Mouse (Mus musculus) frontal cortex, postnatal 36 days (tissue): Measurements from ENCODE around the gene Fchsd2.

ENCODE experiments used
- DNase-seq, 2 experiments: peaks; one replicate each; pipeline ENCODE4 v3.0.0; 2022; ENCODE audit warnings: low spot score in 2 of 2

Fchsd2 gene

DNA sequence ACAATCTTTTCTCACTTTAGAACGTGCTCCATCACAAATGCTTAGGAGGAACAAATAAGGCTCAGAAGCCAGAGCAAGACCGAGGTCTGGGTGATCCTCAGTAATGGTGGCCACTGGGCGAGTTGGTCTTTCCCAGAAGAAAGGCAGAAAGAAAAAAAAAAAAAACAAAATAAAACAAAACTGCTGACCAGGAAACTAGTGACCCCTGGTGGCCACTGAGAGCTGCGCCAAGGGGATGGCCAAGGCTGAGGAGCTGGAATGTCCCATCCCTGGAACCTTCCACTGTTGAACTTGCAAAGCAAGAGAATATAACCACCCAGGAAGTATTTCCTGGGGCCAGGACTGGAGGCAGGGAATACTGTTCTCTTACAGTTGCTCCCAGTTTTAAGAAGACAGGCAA is 195.8 kb downstream of the Fchsd2 start:
- DNase-seq = peak in 1 of 2 experiments; percentile 38

DNA sequence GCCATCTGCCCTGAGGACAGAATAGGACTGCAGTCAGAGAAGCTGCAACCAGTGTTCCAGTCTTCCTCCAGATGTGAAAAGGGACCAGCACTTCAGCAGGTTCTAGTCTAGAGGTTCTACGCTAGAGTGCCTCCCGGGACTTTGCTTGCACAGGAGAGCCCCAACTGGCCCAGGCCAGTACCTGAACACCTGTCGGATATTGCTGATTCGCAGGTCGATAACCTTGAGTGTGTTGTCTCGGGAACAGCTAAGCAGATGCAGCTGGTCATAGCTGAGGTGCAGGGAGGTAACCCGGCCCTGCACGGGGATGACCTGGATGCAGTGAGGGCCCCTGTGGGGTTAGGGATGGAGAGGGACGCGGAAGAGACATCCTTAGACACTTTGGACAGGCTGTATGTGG is 197.7 kb downstream of the Fchsd2 start:
- DNase-seq = no peak

DNA sequence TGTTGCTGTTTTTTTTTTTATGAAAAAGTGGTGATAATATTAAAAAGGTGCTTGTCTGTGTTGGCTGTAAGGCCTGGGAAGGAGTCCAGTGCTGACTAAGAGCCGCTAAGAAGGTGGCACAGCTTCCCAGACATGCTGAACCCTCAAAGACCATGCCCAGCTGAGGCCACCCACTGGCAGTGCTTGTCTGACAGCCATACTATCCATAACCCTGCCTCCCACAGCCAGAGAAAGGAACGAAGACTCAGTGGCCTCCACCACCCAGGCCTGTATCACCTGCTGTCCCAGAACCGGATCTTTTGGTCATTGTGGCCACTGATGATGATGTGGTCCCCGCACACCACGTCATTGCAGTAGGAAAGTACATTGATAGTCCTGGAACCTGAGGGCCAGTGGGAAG is 198.5 kb downstream of the Fchsd2 start:
- no peak for DNase-seq

DNA sequence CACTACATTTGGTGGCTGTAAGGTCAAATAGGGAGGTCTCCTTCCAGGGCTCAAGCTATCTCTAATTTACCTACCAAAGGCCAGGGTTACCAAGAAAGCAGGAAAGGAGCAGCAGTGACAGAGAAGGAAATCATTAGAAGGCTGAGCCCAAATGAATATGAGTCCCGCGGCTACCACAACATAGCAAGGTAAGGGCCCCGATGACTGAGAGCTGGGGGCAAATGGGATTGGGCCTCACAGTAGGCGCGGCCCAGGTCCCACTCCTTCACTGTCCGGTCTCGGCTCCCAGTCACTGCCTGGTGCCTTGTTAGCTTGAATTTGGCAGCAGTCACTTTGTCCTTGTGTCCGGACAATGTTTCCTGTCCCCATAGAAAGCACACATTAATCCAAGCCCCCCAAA is 199.0 kb downstream of the Fchsd2 start:
- no peak for DNase-seq

DNA sequence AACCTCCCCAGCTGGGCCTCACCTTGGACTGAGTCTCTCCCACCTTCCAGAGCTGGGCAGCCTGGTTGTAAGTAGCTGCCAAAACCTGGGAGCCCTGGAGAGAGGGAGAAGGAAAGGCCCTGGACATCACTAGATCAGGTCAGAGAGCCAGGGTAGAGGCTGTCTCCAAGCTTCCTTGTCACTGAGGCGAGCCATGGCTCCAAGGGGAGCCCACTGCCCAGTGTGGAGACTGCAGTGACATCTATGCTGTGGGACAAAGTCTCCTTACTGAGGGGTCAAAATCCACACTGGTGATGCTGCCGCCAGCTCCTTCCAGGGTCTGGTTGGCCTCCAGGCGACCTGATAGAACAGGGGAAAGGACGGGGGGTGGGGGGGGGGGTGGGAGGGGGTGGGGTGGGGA is 199.4 kb downstream of the Fchsd2 start:
- DNase-seq = no peak

DNA sequence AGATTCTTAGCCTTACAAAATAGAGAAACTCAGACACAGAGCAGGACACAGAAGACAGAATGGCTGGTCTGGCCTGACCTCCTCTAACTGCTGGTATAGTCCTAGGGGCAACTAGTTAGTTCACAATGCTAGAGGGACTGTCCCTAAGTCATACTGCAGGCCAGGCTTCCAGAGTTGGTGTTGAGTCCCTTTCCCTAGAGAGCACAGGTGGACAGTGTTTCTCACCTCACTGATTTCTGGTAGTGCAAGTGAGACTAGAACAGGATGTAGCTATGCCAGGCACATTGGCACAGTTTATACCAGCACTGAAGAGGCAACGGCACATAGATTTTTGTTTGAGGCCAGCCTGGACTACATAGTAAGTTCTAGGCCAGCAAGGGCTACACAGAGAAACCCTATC is 200.0 kb downstream of the Fchsd2 start:
- no peak for DNase-seq

DNA sequence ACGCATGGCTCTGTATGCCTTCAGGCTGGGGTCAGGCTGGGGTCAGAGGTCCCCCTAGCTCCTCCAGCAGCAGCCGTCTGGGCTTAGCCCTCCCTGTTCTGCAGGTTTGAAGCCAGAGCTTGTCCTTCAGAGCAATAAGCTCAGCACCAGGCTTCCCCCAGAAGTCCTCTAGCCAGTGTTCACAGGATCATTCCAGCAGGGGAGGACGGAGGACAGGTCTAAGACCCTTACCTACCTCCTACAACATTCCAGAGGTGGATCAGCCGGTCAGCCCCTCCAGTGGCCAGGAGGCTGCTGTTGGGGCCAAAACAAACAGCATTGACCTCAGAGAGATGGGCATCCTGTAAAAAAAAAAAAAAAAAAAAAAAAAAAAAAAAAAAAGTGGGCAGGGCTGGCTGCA is 200.5 kb downstream of the Fchsd2 start:
- DNase-seq = no peak

DNA sequence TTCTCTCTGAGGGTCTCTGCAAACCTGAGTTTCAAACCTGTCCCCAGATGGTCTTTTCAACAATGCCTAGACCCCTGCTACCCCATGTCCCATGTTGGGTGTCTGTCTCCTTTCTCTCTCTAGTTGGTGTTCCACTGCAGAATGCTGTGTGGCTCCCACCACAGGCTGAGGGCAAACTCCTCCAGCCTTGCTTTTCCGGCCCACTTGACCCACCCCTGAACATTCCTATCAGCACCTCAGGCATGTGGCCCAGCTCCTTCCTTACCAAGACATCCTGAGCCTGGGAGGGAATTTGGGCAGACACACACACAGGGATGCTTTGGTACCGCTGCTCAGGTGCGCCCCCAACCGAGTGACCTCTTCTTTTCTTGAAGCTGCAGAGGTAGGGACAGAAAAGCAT is 200.9 kb downstream of the Fchsd2 start:
- no peak for DNase-seq

DNA sequence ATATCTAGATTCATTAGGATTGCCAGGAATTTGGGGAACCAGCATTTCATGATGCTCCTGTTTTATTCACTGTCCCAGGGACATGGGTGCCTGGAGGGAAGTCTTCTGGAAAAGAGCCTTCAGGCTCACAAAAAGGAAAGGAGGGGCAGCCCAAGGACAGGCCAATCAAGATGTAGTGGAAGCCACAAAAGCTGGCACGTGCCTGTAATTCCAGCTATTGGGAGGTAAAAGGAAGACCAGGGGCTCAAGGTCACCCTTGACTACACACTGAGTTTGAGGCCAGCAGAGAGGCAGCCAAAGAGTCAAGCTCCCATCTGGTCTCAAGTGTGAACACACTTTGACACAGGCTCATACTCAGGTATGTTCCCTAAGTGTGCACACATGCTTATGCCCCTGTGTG is 202.8 kb downstream of the Fchsd2 start:
- no peak for DNase-seq

DNA sequence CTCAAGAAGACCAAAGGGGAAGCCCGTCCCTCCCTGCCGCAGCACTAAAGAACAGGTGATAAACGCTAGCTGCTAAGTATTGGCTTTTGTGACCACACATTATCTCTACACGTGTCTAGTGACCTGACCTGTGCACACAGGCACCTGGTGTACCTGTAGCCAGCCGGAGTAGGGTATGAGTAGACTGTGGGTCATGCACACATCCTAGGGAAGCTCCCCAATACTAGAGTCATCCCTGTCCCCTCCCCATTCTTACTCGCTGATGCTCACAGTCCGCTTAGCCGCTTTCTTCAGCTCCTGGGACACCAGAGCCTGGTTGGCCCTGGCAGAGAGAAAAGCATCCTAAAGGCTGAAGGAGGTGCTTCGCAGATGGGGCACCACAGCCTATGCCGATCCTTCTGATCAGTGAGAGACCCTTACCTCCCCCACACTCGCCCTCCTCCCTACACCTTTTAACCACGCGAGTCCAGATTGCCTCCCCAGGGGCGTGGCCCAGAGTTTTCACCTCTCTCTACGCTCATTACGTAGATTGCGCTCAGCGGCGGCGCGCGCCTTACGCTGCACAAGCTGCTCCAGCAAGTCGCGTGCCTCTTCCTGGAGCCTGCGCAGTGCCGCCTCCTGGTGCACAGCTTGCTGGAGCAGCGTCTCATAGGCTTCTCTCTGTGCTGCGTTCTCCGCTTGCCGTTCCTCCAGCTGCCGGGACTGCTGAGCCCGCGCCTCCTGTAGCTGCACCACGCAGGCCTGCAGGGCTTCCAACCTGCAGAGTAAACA is 203.8 kb downstream of the Fchsd2 start:
- DNase-seq = peak; percentile 87 to 90

DNA sequence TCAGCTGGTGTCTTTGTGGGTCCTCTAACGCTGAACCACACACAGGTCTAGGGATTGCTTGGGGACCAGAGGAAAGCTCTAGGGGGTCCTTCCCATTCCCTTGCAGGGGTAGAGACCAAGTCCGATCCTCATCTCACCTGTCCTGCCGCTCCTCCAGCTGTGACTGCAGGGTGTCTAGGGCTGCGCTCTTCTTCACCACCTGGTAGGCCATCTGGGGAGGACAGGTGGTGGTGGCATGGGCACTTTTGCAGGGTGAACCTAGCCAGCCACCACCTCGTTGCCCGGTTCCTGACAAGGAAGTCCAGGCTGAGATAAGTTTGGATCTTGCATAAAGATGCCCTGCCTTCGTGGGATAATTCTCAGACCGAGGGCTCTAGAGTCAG is 204.4 kb downstream of the Fchsd2 start:
- DNase-seq = no peak

DNA sequence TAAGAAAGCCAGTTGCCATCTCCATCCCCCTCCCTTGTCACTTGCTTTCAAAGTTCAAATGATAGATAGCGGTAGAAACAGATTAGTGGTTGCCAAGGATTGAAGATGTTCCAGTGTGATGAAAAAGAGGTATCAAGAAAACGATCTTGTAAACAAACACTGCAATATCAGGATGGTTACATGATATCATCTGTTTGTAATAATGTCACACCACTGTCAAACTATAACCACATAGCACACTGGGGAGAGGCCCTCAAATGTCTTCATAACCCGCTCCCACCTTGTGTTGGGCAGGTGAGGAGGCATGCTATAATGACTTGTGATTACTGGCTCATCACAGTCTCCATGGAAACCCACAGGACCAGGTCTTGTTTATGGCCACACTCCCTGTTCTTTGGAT is 205.7 kb downstream of the Fchsd2 start:
- no peak for DNase-seq

DNA sequence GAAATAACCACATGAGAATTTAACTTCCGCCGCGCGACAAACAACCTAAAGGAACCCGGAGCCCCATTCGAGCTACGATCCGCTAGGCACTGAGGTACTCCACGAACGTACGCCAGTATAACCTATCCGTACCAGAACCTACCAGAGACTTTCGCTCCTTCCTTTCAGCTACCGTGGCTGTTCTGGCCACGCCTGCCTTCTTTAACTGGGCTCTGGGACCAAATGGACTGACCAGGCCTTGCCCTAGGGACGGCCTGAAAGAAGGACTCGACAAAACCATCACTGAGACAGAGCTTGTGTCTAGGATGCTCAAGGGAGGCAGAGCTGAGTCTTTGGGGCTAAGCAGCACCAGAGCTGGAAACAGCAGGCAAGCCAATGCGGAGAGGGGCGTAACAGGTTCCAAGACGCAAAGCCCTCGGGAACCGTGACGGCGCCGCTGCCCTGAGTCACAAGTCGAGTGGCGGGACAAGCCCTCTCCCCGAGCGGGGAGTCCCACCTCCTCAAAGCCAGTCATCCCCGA is 208.8 kb downstream of the Fchsd2 start:
- peak; percentile 33 to 34 for DNase-seq

DNA sequence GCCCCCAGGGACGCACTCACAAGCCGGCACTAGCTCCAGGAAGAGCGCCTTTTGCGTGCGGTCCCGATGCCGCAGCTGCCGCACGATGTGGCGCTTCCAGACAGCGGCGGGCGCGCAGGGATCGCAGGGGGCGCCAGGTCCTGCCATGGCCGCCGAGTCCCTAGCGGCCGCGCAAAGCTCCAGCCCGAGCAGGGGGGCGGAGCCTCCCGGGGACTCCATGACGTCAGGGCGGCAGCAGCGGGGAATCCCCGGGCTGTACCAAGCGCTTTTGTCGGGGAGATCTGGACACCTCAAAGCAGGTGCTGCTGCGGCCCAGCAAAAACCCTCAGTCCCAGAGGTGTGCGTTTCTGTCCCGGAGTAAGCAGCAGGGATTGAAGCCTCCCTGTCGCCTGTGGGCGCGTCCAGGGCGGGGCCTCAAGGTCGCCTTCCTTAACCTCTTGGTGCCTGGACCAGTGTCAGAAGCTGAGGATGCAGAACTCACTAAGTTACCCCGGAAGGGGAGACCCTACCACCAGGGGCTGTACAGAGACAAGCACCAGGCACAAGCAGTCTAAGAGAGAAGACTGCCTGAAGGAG is 209.3 kb downstream of the Fchsd2 start, which contains the start of gene Atg16l2:
Gene Atg16l2 (minus strand): TSS at position 371 of the 576 bp plus-strand sequence.
- DNase-seq = peak; percentile 91 to 93

DNA sequence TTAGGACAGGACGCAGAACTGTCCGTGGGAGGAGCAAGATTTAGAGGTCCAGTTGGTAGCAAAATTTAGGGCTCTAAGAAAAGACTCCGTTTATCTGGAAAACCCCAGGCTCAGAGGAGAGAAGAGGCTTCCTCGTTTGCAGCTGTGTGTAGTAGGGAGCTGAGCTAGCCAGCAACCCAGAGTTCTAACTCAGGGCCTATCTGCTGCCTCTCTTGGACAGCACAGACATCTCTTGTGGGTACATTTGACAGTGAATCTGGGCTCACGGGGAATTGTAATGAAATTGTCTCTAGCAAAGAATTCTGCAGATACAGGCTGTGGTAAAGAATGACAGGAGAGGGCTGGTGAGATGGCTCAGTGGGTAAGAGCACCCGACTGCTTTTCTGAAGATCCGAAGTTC is 210.0 kb downstream of the Fchsd2 start:
- DNase-seq = peak in 1 of 2 experiments; percentile 31

DNA sequence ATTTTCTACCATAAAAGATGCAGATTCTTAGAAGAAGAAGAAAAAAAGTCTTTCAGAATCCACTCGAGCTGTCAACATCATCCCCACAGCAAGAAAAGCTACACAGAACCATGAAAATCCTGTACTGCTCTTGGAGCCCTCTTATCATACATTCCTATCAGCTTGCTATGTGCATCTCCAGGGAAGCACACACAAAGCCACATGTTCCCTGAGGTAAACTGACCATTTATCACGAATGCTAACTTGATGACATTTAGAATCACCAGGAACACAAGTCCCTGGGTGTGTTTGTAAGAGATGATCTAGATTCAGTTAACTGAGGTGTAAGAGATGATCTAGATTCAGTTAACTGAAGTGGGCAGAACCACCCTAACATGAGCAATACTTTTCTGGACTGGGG is 214.2 kb downstream of the Fchsd2 start:
- no peak for DNase-seq

DNA sequence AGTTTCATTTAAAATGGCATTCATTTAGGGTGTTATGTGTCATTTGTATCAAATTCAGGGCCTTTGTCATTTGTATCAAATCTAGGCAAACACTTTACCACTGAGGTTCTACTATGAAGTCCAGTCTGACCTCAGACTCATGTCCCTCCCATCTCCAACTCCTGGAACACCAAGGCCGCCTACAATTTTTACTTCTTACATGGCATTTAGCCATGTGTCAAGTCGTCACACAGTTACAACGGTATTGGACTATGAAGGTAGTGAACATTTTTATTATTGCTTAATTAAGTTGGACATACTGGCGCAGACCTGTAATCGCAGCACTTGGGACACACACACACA is 217.3 kb downstream of the Fchsd2 start:
- no peak for DNase-seq

DNA sequence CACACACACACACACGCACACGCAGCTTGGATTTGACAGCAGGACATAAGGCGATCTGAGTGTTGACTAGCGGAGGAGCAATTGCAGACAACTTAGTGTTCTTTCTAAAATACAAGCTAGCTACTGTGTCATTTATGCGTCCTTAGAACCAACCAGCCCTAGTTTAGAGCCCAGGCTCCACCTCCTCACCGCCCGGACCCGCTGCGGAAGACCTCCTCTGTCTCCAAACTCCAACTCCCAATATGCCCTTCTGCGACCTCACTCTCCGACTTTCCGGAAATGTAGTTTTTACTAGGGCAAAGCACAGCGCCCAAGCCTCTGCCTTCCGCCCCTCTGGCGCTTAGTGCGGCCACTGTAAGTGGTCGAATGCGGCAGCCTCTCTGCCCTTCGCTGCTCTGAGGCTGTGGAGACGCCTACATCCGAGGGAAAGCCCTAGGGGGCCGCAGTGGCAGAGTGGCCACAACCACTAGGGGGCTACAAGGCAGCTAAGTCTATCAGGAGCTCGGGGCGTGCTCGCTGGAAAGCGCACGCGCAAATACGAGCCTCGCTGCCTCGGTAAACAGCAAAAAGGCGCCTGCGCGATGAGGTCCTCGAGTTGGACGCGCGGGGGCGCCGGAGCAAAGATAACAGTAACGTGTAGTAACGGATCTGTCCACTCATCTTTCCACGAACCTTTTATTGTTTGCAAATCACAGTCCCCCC is 217.8 kb downstream of the Fchsd2 start:
- DNase-seq = peak; percentile 98 to 99

DNA sequence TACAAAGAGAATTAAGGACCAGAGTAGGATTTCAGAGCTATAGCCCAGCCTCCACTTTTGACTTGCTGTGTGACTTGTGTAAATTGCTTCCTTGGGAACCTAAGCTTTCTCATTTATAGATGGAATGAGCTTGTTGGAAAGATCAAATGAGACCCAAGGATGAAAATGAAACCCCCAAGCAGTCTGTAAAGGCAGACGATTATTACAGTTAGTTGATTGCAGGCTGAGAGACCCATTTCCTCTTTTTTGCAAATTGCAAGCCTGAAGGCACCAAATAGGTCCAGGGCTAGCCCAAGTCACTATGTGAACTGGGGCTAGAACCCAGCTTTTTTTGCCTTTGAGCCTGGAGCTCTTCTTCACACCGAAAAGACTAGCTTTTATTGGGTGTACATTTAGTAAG is 218.4 kb downstream of the Fchsd2 start:
- DNase-seq = no peak

DNA sequence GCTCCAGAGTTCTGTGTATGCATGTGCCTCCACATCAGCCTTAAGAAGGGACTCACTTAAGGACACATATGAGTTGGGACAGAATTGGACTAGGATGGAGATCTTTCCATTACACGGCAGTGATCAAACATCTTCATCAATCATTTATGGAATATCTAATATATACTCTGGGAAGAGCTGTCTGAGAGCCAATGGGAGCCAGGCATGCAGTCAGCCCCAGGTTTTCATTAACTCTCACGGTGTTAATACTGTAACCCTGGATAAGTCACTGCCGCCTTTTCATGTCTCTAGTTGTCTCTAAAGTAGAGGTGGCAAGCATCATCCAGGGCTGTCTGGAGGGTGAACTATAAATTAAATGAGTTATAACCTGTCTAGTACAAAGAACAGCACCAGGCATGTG is 220.4 kb downstream of the Fchsd2 start:
- no peak for DNase-seq

DNA sequence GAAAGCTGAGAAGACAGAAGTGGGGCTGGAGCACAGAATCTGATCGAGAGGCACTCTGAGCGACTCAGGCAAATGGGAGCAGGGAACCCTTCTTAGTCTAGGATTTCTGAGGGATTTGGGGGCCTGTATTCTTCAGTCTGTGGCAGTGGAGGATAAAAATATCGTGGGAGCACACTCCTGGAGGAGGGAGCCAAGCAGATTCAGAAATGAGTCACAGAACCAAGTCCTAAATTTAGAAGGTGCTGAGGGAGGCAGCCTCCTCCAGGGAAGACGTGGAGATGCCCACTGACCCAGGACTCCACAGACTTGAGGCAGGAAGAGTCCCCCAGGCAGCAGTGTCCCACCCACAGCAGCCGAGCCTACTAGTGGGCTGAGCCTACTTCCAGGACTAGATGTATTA is 221.7 kb downstream of the Fchsd2 start:
- DNase-seq = peak; percentile 63 to 79

DNA sequence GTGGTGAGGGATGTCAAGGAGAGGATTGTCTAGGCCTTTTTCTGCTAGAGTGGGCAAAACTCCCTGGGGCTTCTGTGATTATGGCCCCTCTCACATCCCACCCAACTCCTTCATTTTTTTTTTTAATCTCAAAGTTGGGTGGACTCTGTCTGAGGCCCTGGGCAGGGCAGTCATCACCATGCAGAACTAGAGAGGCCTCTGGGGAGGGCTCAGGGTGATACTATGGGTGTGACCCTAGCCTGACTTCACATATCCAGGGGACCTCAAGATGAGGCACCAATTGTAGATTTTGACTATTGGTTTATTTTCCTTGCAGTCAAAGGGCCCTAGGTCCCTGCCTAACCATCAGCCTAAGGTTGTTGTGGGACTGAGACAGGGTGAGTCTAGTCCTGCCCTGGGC is 223.0 kb downstream of the Fchsd2 start:
- DNase-seq = no peak

DNA sequence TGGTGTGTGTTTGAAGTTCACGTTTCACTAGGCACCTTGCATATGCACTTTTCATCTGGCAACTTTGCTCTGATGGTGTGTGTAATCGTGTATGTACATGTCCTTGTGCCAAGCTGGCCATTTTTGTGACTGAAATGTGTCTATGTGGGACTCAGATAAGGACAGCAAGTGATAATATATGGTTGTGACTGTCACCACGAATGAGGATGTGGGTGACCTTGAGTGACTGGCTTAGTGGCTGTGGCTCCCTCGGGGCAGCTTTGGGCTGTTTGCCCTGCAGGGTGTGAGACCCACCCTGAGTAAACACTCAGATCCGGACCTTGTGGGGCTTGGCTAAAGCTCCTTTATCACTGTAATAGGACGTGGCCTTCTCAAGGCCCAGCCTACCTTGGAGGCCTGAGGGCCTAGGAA is 223.9 kb downstream of the Fchsd2 start:
- no peak for DNase-seq
